Mouse (Mus musculus) olfactory bulb, adult 2 months (tissue): ENCODE results near the gene Scp2. TPM values are rescaled to one million over a fixed set of nuclear protein-coding genes. Genes with fewer than 3 reads are reported as not detected.

ENCODE experiments used
- H3K27ac ChIP-seq: fragments of 200-500 bp; 2 replicates; pipeline ENCODE4 v1.5.1; 2012; ENCODE audit warnings: low read depth, low read length; ENCODE audit not compliant: insufficient read depth
- H3K4me1 ChIP-seq: fragments of 200-500 bp; 2 replicates; pipeline ENCODE4 v1.6.1; 2012; ENCODE audit warnings: low read length; ENCODE audit not compliant: control insufficient read depth, insufficient read depth
- H3K4me3 ChIP-seq: fragments of 200-500 bp; 2 replicates; pipeline ENCODE4 v1.5.1; 2012; ENCODE audit warnings: mild to moderate bottlenecking, low read depth, low read length, moderate library complexity; ENCODE audit not compliant: insufficient read depth
- CTCF ChIP-seq: fragments of 200-500 bp; IDR thresholded peaks from 2 replicates; pipeline ENCODE4 v1.5.1; 2012; ENCODE audit warnings: low read depth, mild to moderate bottlenecking, low read length, moderate library complexity; ENCODE audit not compliant: insufficient read depth
- POLR2A ChIP-seq: fragments of 200-500 bp; IDR thresholded peaks from 2 replicates; pipeline ENCODE4 v1.6.1; 2012; ENCODE audit warnings: mild to moderate bottlenecking, low read depth, low read length, moderate library complexity; ENCODE audit not compliant: insufficient read depth
- WGBS: fragments of 180-500 bp; shearing (Covaris S2); methylation state at CpG from one replicate; pipeline ENCODE4 v1.1.7; 2018; 5-methylcytosine and 5-hydroxymethylcytosine counted together
- polyA plus RNA-seq: library from polyadenylated mRNA; stranded (reverse); fragments of >200 nt; gene quantifications from 2 replicates; pipeline ENCODE4 v1.2.4, GENCODE M21; 2012; ENCODE audit warnings: low replicate concordance; ENCODE audit not compliant: missing spikeins, insufficient read depth, insufficient read length

Gene Scp2
- polyA plus RNA-seq, 1 experiment = not detected

DNA sequence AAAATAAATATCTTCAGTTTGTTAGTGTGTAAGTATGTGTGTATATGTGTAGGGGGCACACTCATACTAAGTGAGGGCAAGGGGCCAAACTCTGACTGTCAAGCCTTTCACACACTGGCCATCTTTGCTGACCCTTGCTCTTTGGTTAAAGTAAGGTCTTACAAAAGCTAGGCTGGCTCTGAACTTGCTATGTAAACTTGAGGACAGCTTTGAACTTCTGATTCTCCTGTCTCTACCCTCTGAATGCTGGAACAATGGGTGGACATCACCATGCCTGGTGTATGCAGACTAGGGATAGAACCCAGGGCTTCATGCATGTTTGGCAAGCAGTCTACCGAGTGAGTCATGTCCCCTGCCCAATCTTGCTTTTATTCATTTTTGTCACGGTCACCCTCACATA is 28.3 kb downstream of the Scp2 start:
- 92% methylated on average over 2 of the region's 2 CpGs for WGBS
- TF ChIP-seq POLR2A = no peak
- no peak for TF ChIP-seq CTCF
- Histone ChIP-seq H3K4me1 (no peaks in the 10 kb centered on the region), H3K27ac (no peak overlapping the region), H3K4me3 (no peak overlapping the region)

DNA sequence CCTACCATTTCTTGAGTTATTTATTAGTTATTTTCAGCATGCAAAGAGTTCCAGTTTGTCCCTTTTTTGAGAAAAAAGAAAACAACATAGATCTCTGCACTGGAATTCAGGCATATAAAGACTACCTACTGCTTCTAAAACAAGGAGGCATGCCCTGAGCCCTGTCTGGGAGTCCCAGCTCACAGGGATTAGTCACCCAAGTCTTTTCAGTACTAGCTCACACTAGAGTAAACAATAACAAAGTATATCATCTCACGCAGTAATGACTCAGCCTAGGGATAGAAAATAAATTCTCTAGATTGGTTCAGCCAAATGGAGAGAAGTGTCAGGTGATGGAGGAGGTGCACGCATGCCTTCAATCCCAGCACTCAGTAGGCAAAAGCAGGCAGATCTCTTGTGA is 34.1 kb downstream of the Scp2 start:
- Histone ChIP-seq H3K4me3 (no peak overlapping the region), H3K27ac (no peak overlapping the region), H3K4me1 (peaks cover 4% of the 10 kb centered on the region; the same call in 1 of the 2 replicates)
- TF ChIP-seq CTCF (no peak), POLR2A (no peak)
- WGBS = 36% methylated on average over 2 of the region's 2 CpGs

DNA sequence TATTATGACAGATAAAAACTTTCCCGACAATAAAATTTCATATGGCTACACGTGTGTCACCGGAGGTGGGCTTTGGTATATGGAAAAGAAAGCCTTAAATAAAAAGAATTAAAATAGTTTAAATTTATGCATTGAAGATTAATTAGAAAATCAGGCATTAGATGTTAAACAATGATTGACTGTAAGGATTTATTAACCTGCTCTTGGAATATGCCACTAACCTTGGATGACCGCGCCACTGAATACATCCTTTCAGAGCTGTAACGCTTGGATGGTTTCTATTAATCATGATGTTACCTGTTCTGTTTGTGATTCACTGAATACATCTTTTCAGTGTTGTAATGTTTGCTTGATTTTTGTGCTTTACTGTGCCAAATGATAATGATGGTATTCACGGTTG is 35.1 kb downstream of the Scp2 start:
- TF ChIP-seq CTCF = no peak
- no peak for TF ChIP-seq POLR2A
- Histone ChIP-seq H3K4me1 (peaks cover 4% of the 10 kb centered on the region; the same call in 1 of the 2 replicates), H3K4me3 (no peak overlapping the region), H3K27ac (no peak overlapping the region)
- WGBS = 96% methylated on average over 7 of the region's 7 CpGs

DNA sequence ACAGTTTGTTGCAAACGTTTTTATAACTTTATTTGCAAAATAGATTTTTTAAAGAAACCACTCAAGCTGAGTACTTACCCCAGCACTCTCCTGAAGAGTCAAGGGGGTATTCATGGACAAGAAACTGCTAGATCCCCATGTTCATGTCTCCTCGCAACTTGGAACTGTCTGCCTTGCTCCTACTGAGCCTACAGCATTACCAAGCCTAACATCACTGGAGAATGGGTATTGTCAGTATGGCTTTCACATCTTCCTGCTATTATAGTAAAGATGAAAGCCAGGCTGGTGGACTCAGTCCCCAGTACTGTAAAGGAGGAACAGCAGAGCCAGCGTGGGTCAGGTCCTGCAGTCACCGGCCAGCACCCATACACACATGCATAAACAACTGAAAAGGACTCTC is 48.5 kb downstream of the Scp2 start, which contains the start of gene Podn:
Gene Podn, minus strand, starts transcription at position 101 of the 400 bp plus-strand sequence.
- 89% methylated on average over 4 of the region's 4 CpGs for WGBS

DNA sequence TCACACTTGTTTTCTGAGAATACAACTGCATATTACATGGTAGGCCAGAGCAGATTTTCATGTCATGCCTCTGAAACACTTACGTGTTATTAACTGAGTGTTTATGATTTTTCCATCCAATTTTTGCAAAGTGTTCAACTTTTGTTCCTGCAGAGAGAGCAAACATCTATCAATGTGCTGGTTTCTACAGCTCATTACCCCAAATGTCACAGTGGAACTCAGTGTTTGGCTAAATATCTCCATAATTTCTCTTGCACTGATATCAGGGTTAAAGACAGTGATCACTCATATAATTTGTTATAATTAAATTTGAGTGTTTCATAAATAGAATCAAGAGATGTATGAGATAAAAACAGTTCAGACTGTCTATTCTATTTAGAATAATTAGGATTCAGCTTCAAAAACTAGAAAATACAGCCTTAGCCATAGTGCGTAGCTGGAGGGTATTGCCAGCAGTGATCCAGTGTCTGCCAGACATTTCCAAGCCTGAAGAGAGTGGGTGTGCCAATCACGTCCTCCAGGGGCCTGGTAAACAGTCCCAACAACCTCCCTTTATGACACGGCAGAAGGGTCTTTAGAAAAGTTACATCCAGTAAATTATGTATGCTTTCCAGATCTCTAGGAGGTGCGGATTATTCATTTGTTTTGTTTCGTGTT is 51.9 kb downstream of the Scp2 start:
- Histone ChIP-seq H3K4me1 (no peaks in the 10 kb centered on the region), H3K27ac (no peak overlapping the region), H3K4me3 (no peak overlapping the region)
- 78% methylated on average over 6 of the region's 6 CpGs for WGBS
- TF ChIP-seq CTCF (no peak), POLR2A (no peak)

More for the DNA sequence above, 48.5 kb downstream of the Scp2 start, which contains the start of gene Podn:
- no peaks in the 10 kb centered on the region for H3K4me1 ChIP-seq
- H3K4me3 ChIP-seq = no peak within 1 kb of the TSS
- H3K27ac ChIP-seq = no peak within 1 kb of the TSS
- TF ChIP-seq POLR2A (no peak), CTCF (no peak)

GRCm38 (mm10) chr4:108083993-108084392 is 60.8 kb downstream of the Scp2 start:
- TF ChIP-seq POLR2A (no peak), CTCF (no peak)
- no peak overlapping the region for H3K27ac ChIP-seq
- 86% methylated on average over 2 of the region's 2 CpGs for WGBS
- H3K4me3 ChIP-seq = no peak overlapping the region
- no peaks in the 10 kb centered on the region for H3K4me1 ChIP-seq

- Histone ChIP-seq H3K4me1 (no peaks in the 10 kb centered on the region), H3K27ac (no peak overlapping the region), H3K4me3 (no peak overlapping the region)
- TF ChIP-seq CTCF (no peak), POLR2A (no peak)
- WGBS = 89% methylated on average over 6 of the region's 6 CpGs
These were observed 61.6 kb downstream of the Scp2 start for GRCm38 (mm10) chr4:108083032-108083735.

GRCm38 (mm10) chr4:108082401-108082806 is 62.4 kb downstream of the Scp2 start:
- TF ChIP-seq POLR2A = no peak
- no peak for TF ChIP-seq CTCF
- Histone ChIP-seq H3K27ac (no peak overlapping the region), H3K4me1 (no peaks in the 10 kb centered on the region), H3K4me3 (no peak overlapping the region)
- WGBS = 100% methylated on average over 2 of the region's 2 CpGs

- TF ChIP-seq POLR2A = no peak
- no peak for TF ChIP-seq CTCF
- 78% methylated on average over 5 of the region's 5 CpGs for WGBS
- Histone ChIP-seq H3K4me1 (no peaks in the 10 kb centered on the region), H3K27ac (no peak overlapping the region), H3K4me3 (no peak overlapping the region)
These were observed 63.9 kb downstream of the Scp2 start for GRCm38 (mm10) chr4:108080876-108081275.
